Mouse (Mus musculus): ENCODE data around the gene Rapsn.

GRCm38 (mm10) chr2:91090208-91090607 is 54.8 kb downstream of the Rapsn start:
- TF ChIP-seq TAL1 (conservative IDR thresholded peaks at IDR 0.05; ENCODE audit: low read depth, low read length) (no peak), CTCF (IDR thresholded peaks at IDR 0.05; ENCODE audit: low read depth, low read length) (no peak), POLR2AphosphoS5 (IDR thresholded peaks at IDR 0.05; ENCODE audit: insufficient replicate concordance, low read depth, low read length) (no peak)
